Mouse (Mus musculus) G1E (cell line): ENCODE results near the gene Spag9.

Experiments used
- CTCF ChIP-seq: IDR thresholded peaks from 2 replicates; pipeline ENCODE4 v1.5.1; 2012; ENCODE audit warnings: low read depth, low read length, inconsistent platforms, mixed read lengths
- GATA1 ChIP-seq: IDR thresholded peaks from 2 replicates; pipeline ENCODE4 v1.6.1; 2012; ENCODE audit warnings: borderline replicate concordance, low read length, inconsistent platforms, mixed read lengths
- GATA2 ChIP-seq: IDR thresholded peaks from 2 replicates; pipeline ENCODE4 v1.6.1; 2012; ENCODE audit warnings: low read depth, low read length, inconsistent platforms, borderline replicate concordance
- POLR2AphosphoS5 ChIP-seq: IDR thresholded peaks from 2 replicates; pipeline ENCODE4 v1.6.1; 2012; ENCODE audit warnings: low read depth, low read length, inconsistent platforms; ENCODE audit not compliant: insufficient replicate concordance
- TAL1 ChIP-seq: conservative IDR thresholded peaks from 2 replicates; pipeline ENCODE4 v1.6.1; 2012; ENCODE audit warnings: low read depth, low read length, inconsistent platforms, mixed read lengths

- TF ChIP-seq CTCF, result no peak
- no peak for TF ChIP-seq GATA2
- TF ChIP-seq TAL1, result no peak
- no peak for TF ChIP-seq GATA1
- no peak for TF ChIP-seq POLR2AphosphoS5
Measured at GRCm38 (mm10) chr11:94148931-94149491, 153.1 kb downstream of the Spag9 start.
